Comparison of ENCODE assay signal across 23 mouse cellular contexts in the genomic region with DNA sequence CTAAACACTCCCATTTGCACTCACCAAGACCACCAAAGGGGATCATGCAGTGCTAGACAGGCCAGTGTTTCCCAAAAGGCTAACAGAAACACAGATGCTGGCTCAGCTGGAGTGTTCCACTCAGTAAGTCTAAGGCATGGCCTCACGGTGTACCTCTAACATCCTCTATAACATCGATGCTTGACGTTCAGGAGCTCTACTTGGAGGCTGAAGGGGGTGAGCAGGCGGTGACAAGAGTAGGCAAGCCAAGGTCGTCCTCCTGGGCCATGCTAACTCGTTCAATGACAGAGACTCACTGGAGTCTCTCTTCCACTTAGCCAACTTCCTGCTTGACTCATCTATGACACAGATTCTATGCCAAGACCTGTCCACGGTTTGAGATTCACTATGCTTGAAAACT.
DNase-seq lines count a peak whose midpoint lies in the region; ATAC-seq and TF ChIP-seq lines count a peak whose summit lies in the region.
"Had no signal": no experiment of that assay in that cellular context is flagged by ENCODE, and none has a peak within 500 bp of the region (broad histone marks: within the 10 kb centered on the region; RNA-seq: fewer than 3 reads in every experiment).

No protein-coding gene starts in this region.

- no peak overlapping the region for H3K4me2 ChIP-seq in heart, embryonic 16.5 days (ENCODE audit: low read depth, low read length)
- H3K4me2 ChIP-seq: forebrain, embryonic 13.5 days; hindbrain, embryonic 12.5 days; lung, embryonic 15.5 days; midbrain, embryonic 13.5 days; neural tube, embryonic 13.5 days had no signal

- no peak overlapping the region for H3K4me3 ChIP-seq in heart, embryonic 16.5 days (ENCODE audit: low read length)
- H3K4me3 ChIP-seq in heart, adult 2 months, result no peak overlapping the region
- H3K4me3 ChIP-seq: erythroblast, embryonic 14.5 days; forebrain, embryonic 13.5 days; heart, embryonic 10.5 days; hindbrain, embryonic 12.5 days; lung, embryonic 15.5 days; midbrain, embryonic 13.5 days; neural tube, embryonic 13.5 days had no signal

- no peaks in the 10 kb centered on the region for H3K79me2 ChIP-seq in heart, adult 2 months (replicated peaks; ENCODE audit: control insufficient read depth, insufficient read depth, low read length)

- no peak overlapping the region for H3K27ac ChIP-seq in heart, embryonic 16.5 days (ENCODE audit: low read length)
- H3K27ac ChIP-seq in heart, adult 2 months, result no peak overlapping the region
- H3K27ac ChIP-seq: forebrain, embryonic 13.5 days; heart, embryonic 10.5 days; hindbrain, embryonic 12.5 days; liver, embryonic 14.5 days; lung, embryonic 15.5 days; midbrain, embryonic 13.5 days; neural tube, embryonic 13.5 days had no signal

- TF ChIP-seq EP300 in heart, adult 2 months (IDR thresholded peaks at IDR 0.05; ENCODE audit: insufficient read depth, low read depth, low read length), result no peak

- ATAC-seq in heart, embryonic 16.5 days (replicated peaks; ENCODE audit: extremely low read depth, insufficient read depth, low FRiP score), result 0 out of 2 replicates have a peak, but pooled peaks have one; percentile 31
- ATAC-seq: CD4-positive, CD25-positive, alpha-beta regulatory T cell, adult 4 months; forebrain, embryonic 13.5 days; inflammation-experienced regulatory T-cells, adult 6 months; midbrain, embryonic 13.5 days had no signal

- H3K9ac ChIP-seq in heart, embryonic 16.5 days (ENCODE audit: low read length), result no peak overlapping the region; the same call in 1 of the 2 replicates
- no peak overlapping the region for H3K9ac ChIP-seq in heart, adult 2 months (ENCODE audit: low read depth, low read length)
- H3K9ac ChIP-seq: forebrain, embryonic 13.5 days; hindbrain, embryonic 12.5 days; liver, embryonic 14.5 days; lung, embryonic 15.5 days; midbrain, embryonic 13.5 days; neural tube, embryonic 13.5 days had no signal

- 41% methylated on average over 7 of the region's 7 CpGs for WGBS in heart, embryonic 16.5 days
- WGBS in heart, adult 2 months, result 31% methylated on average over 7 of the region's 7 CpGs

- H3K27me3 ChIP-seq in heart, embryonic 16.5 days (ENCODE audit: control insufficient read depth, insufficient read depth, low read length), result no peaks in the 10 kb centered on the region
- no peaks in the 10 kb centered on the region for H3K27me3 ChIP-seq in heart, adult 2 months (ENCODE audit: control insufficient read depth, insufficient read depth, low read length)
- H3K27me3 ChIP-seq: forebrain, embryonic 13.5 days; hindbrain, embryonic 12.5 days; lung, embryonic 15.5 days; midbrain, embryonic 13.5 days had no signal

- H3K4me1 ChIP-seq in heart, embryonic 16.5 days (ENCODE audit: control insufficient read depth, insufficient read depth, low read length), result peaks cover 15% of the 10 kb centered on the region
- peaks cover 6% of the 10 kb centered on the region for H3K4me1 ChIP-seq in heart, adult 2 months (ENCODE audit: control insufficient read depth, insufficient read depth, low read length)
- H3K4me1 ChIP-seq: forebrain, embryonic 13.5 days; midbrain, embryonic 13.5 days; neural tube, embryonic 13.5 days had no signal

- no peak for TF ChIP-seq POLR2A in heart, adult 2 months (IDR thresholded peaks at IDR 0.05; ENCODE audit: insufficient read depth, low read depth, low read length)

- H3K9me3 ChIP-seq in heart, embryonic 16.5 days (replicated peaks; ENCODE audit: control insufficient read depth, low read length), result no peaks in the 10 kb centered on the region
- H3K9me3 ChIP-seq: forebrain, embryonic 13.5 days; G1E; heart, embryonic 10.5 days; hindbrain, embryonic 12.5 days; lung, embryonic 15.5 days; midbrain, embryonic 13.5 days; neural tube, embryonic 13.5 days had no signal

- DNase-seq in heart, adult 2 months, result no peak
- DNase-seq in 3134 (ENCODE audit: extremely low read depth, insufficient read length, low spot score), result peak; percentile 22
- peak; percentile 60 for DNase-seq in 416B (ENCODE audit: low read depth)
- peak; percentile 46 for DNase-seq in adrenal gland, postnatal 10 days
- DNase-seq in layer of hippocampus, postnatal 36 days, result no peak
- no peak for DNase-seq in cerebellum, postnatal 36 days
- no peak for DNase-seq in layer of hippocampus, adult 9-11 months
- DNase-seq: cerebellum, adult 9-10 months; gastrocnemius, postnatal 14 days; kidney, adult 9 months; thymus, postnatal 36 days had no signal

- no peaks in the 10 kb centered on the region for H3K36me3 ChIP-seq in heart, embryonic 16.5 days (ENCODE audit: control insufficient read depth, insufficient read depth)
- no peaks in the 10 kb centered on the region for H3K36me3 ChIP-seq in heart, adult 2 months (ENCODE audit: control insufficient read depth, insufficient read depth, low read length)
- H3K36me3 ChIP-seq: G1E; heart, embryonic 10.5 days; hindbrain, embryonic 12.5 days; lung, embryonic 15.5 days; midbrain, embryonic 13.5 days; neural tube, embryonic 13.5 days had no signal

- TF ChIP-seq CTCF in heart, adult 2 months (IDR thresholded peaks at IDR 0.05), result no peak

- intact Hi-C loops in heart, adult 2 months (cut with DNase I), result loop anchor here (5.0 kb wide), 2 partner anchors 35 to 235 kb away; no protein-coding TSS in a partner anchor

Comparison
In these comparisons a context has a peak if more than half of its experiments do, and no peak if none do; other contexts are left out.
1. DNase-seq: peak in 3134 (single experiment), 416B (single experiment) and adrenal gland, postnatal 10 days (single experiment); none in heart, adult 2 months (0 of 2), layer of hippocampus, postnatal 36 days (0 of 2), cerebellum, postnatal 36 days (0 of 2) and layer of hippocampus, adult 9-11 months (single experiment).